Mouse (Mus musculus) liver, embryonic 16.5 days (tissue): ENCODE data around the gene Rab7b. TPM values are rescaled to one million over a fixed set of nuclear protein-coding genes. Genes with fewer than 3 reads are reported as not detected.

Source experiments
- ATAC-seq: fragments of 200-750 bp; cut with Nextera tagmentation; 2 replicates; pipeline ENCODE4 v1.8.0; 2017; ENCODE audit warnings: low read depth, mild to moderate bottlenecking, moderate number of reproducible peaks, moderate library complexity
- H3K27ac ChIP-seq: fragments of 300-500 bp; sonication (generic); 2 replicates; pipeline ENCODE4 v1.5.1; 2014; ENCODE audit warnings: mild to moderate bottlenecking, low read length
- H3K27me3 ChIP-seq: fragments of 300-500 bp; sonication (generic); 2 replicates; pipeline ENCODE4 v1.6.1; 2014; ENCODE audit warnings: low read depth, low read length, mixed read lengths; ENCODE audit not compliant: control insufficient read depth, insufficient read depth
- H3K36me3 ChIP-seq: fragments of 300-500 bp; sonication (generic); 2 replicates; pipeline ENCODE4 v1.6.1; 2014; ENCODE audit warnings: mild to moderate bottlenecking; ENCODE audit not compliant: control insufficient read depth, insufficient read depth
- H3K4me1 ChIP-seq: fragments of 300-500 bp; sonication (generic); 2 replicates; pipeline ENCODE4 v1.6.1; 2014; ENCODE audit warnings: low read depth, low read length, mixed read lengths; ENCODE audit not compliant: control insufficient read depth
- H3K4me2 ChIP-seq: fragments of 300-500 bp; sonication (generic); 2 replicates; pipeline ENCODE4 v1.6.1; 2014; ENCODE audit warnings: low read depth, low read length, mixed read lengths
- H3K4me3 ChIP-seq: fragments of 300-500 bp; sonication (generic); 2 replicates; pipeline ENCODE4 v1.5.1; 2014; ENCODE audit warnings: low read depth, mild to moderate bottlenecking, low read length
- H3K9ac ChIP-seq: fragments of 300-500 bp; sonication (generic); 2 replicates; pipeline ENCODE4 v1.6.1; 2014; ENCODE audit warnings: low read depth, low read length
- H3K9me3 ChIP-seq: fragments of 300-500 bp; sonication (generic); replicated peaks from 2 replicates; pipeline ENCODE4 v1.6.1; 2016; ENCODE audit warnings: low read length; ENCODE audit not compliant: control insufficient read depth
- WGBS: fragments of 180-500 bp; shearing (Covaris S2); extraction: QIAGEN DNeasy Blood & Tissue Kit; methylation state at CpG from one replicate; pipeline ENCODE4 v1.1.7; 2014; ENCODE audit not compliant: insufficient replicate concordance; 5-methylcytosine and 5-hydroxymethylcytosine counted together
- polyA plus RNA-seq: library from polyadenylated mRNA; unstranded; fragments of >200 nt; fragmentation: Nextera tagmentation; extraction: Ambion mirVana; gene quantifications from 2 replicates; pipeline ENCODE4 v1.2.1, GENCODE M21; 2015

Gene Rab7b
- polyA plus RNA-seq, 1 experiment from 2014 or later, result 1.3 TPM

DNA sequence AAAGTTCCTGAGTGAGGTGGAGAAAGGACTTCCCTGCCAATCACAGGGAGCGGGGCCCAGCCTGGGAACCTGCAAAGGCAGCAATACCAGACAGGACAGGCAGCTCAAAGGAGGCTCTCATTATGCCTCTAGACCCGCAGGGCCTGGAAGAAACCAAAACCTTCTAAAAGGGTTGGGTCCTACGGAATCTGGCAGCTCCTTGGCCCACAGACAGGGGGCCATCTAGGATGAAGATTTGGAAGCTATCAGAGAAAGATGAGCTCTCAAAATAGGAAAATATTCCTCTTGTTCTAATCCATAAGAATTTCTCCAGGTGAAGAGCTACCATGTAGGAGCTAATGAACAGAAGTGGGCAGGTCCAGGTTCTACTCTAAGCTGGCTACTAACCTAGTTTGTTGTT lies 521 bp downstream of the Rab7b start:
- no peak overlapping the region for H3K9ac ChIP-seq
- no peaks in the 10 kb centered on the region; the same call in 1 of the 2 replicates for H3K4me1 ChIP-seq
- no peak for ATAC-seq
- H3K4me2 ChIP-seq, result no peak overlapping the region
- no peak overlapping the region for H3K27ac ChIP-seq
- WGBS, result 66% methylated on average over 3 of the region's 3 CpGs
- H3K4me3 ChIP-seq, result no peak overlapping the region
- H3K9me3 ChIP-seq, result no peaks in the 10 kb centered on the region
- H3K36me3 ChIP-seq, result no peaks in the 10 kb centered on the region
- no peaks in the 10 kb centered on the region for H3K27me3 ChIP-seq

DNA sequence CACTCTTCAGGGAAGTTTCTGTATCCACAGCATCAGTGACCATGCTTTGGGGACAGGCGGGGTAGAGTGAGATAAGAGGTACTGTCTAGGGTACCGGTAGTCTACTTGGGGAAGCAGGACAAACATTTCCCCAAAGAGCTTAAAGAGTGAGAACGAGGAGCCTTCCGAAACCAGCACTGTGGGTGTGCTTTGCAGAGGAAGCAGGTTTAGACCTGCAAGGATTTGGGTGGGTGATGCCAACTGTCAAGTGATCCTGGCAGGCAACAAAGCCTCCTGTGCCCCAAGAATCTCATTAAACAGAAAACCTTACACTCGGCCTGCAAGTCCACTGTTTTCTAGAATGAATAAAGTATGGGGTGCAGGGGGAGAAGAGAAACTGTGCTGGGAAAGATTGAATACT lies 1.4 kb downstream of the Rab7b start:
- H3K36me3 ChIP-seq, result no peaks in the 10 kb centered on the region
- H3K4me2 ChIP-seq, result no peak overlapping the region
- H3K4me3 ChIP-seq, result no peak overlapping the region
- H3K9ac ChIP-seq, result no peak overlapping the region
- no peaks in the 10 kb centered on the region; the same call in 1 of the 2 replicates for H3K4me1 ChIP-seq
- no peak for ATAC-seq
- 60% methylated on average over 5 of the region's 5 CpGs for WGBS
- no peaks in the 10 kb centered on the region for H3K9me3 ChIP-seq
- H3K27ac ChIP-seq, result no peak overlapping the region
- H3K27me3 ChIP-seq, result no peaks in the 10 kb centered on the region

DNA sequence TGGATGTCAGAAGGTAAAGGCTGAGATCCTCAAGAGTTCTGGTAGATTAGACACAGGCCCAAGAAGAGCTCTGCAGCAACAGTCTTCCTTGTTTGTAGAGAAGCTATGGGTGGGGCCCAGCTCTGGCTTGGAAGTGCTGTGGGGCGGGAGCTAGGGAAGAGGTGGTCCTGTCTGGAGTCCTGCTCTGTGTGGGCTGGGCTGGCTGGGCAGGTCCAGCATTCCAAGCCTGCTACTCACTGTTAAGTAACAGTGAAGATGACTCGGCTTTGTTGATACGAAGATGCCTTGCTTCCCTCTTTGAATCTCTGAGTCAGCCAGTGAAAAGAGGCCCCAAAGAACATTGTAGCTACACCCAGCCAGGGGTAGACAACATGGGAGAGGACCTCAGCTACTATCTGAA lies 1.9 kb downstream of the Rab7b start:
- 33% methylated on average over 3 of the region's 3 CpGs for WGBS
- H3K9ac ChIP-seq, result no peak overlapping the region

DNA sequence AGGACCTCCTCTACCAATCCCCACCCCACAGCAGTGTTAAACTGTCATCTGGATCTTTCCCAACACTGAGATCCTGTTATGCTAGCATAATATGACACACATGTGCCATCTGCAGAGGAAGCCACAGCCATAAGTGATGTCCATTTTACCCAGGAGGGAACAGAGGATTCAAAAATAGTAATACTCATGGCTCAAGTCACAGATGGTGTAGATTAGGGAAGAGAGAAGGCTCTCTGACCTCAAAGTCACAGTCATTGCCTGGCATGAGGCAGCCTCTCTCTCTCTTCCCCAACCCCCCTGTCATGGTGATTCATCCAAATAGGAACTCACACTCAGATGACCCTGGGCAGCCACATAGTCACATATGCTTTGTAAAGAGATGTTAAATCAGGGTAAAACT lies 2.9 kb downstream of the Rab7b start:
- Histone ChIP-seq H3K27me3 (no peaks in the 10 kb centered on the region), H3K9ac (no peak overlapping the region), H3K27ac (no peak overlapping the region), H3K9me3 (no peaks in the 10 kb centered on the region), H3K4me1 (no peaks in the 10 kb centered on the region; the same call in 1 of the 2 replicates), H3K36me3 (no peaks in the 10 kb centered on the region), H3K4me2 (no peak overlapping the region), H3K4me3 (no peak overlapping the region)
- ATAC-seq, result 0 out of 2 replicates have a peak, but pooled peaks have one; percentile 11

More for the DNA sequence above, 1.9 kb downstream of the Rab7b start:
- Histone ChIP-seq H3K9me3 (no peaks in the 10 kb centered on the region), H3K4me3 (no peak overlapping the region), H3K36me3 (no peaks in the 10 kb centered on the region), H3K4me2 (no peak overlapping the region), H3K4me1 (no peaks in the 10 kb centered on the region; the same call in 1 of the 2 replicates), H3K27ac (no peak overlapping the region), H3K27me3 (no peaks in the 10 kb centered on the region)
- no peak for ATAC-seq

DNA sequence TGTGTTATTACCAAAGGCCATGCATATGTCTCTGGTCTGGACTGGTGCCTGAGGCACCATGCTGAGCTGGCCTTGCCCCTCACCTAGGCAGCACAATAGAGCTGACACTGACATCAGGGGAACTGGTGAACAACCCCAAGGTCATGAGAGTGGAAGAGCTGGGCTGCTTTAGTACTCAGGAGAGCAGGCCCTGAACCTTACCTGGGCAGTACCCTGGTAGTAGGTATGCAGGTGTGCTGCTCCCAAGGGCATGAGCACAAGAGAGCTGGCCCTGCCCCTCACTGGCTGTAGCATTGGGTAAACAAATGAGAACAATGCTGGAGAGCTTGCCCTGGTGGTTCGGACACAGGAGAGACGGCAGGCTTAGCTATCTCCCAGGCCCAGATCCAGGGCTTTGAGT lies 6.8 kb downstream of the Rab7b start:
- Histone ChIP-seq H3K27ac (no peak overlapping the region), H3K4me3 (no peak overlapping the region), H3K9ac (no peak overlapping the region), H3K4me1 (no peaks in the 10 kb centered on the region), H3K9me3 (no peaks in the 10 kb centered on the region), H3K27me3 (no peaks in the 10 kb centered on the region), H3K36me3 (no peaks in the 10 kb centered on the region), H3K4me2 (no peak overlapping the region)
- no peak for ATAC-seq
- WGBS, result 71% methylated on average over 2 of the region's 2 CpGs

DNA sequence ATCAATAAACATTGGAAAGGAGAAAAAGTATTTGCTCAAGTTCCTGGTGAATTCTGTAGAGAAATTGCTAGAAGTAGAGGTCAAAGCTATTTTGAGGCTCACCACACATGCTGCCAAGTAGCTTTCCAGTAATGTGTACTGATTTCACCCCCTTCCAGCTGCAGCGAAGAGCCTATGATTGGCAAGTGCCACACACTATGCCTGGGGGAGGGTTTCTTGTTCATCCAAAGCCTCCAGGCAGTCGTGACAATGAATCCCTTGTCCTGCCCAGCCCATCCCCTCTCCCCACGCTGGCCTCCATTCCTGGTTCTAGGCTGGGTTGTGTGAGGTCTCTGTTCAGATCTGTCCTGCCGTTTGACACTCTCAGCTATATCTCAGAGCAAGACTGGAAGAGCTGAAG lies 7.8 kb downstream of the Rab7b start:
- 44% methylated on average over 4 of the region's 4 CpGs for WGBS
- no peak overlapping the region for H3K4me3 ChIP-seq
- H3K36me3 ChIP-seq, result no peaks in the 10 kb centered on the region
- H3K9me3 ChIP-seq, result no peaks in the 10 kb centered on the region
- H3K9ac ChIP-seq, result no peak overlapping the region
- H3K27me3 ChIP-seq, result no peaks in the 10 kb centered on the region
- no peaks in the 10 kb centered on the region for H3K4me1 ChIP-seq
- no peak overlapping the region for H3K27ac ChIP-seq
- ATAC-seq, result no peak
- no peak overlapping the region for H3K4me2 ChIP-seq

DNA sequence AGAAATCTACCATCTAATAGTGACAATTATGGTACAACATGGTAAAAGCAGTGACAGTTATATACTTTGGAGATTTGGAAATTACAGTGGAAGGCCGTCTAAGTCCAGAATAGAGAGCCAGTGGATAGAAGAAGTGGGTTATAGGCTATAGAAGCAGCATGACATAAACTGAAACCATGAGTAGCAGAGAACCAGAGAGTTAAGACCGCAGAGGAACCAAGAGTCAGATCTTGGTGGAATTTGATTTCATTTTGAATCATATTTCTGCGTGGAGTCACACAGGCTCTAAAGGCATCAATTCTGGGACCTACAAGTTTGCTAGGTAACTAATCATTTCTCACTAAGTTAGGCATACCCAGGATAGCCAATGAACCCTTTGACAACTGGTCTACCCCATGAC lies 10.3 kb downstream of the Rab7b start:
- Histone ChIP-seq H3K9me3 (no peaks in the 10 kb centered on the region), H3K9ac (no peak overlapping the region), H3K36me3 (no peaks in the 10 kb centered on the region), H3K4me1 (no peaks in the 10 kb centered on the region), H3K4me2 (no peak overlapping the region), H3K27me3 (no peaks in the 10 kb centered on the region), H3K27ac (no peak overlapping the region), H3K4me3 (no peak overlapping the region)
- ATAC-seq, result no peak
- WGBS, result 55% methylated on average over 3 of the region's 3 CpGs

DNA sequence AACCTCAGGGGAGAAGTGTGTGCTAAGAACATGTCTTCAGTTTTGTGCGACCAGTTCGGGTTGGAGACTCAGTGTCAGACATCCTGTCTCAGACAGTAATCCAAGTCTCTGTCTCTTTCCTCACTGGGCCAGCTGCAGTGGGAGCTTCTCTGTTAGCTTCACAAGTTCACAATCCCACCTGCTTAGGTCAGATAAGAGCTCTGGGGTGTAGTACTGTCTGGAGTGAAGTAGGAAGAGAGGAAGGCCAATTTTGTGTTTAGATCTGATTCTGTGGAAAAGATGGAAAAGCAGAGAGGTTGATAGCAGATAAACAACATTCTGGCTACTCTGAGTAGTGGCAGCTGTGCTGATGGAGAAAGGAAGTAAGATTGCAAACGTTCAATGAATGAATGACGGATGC lies 11.1 kb downstream of the Rab7b start:
- Histone ChIP-seq H3K4me1 (no peaks in the 10 kb centered on the region), H3K9me3 (no peaks in the 10 kb centered on the region), H3K4me3 (no peak overlapping the region), H3K27me3 (no peaks in the 10 kb centered on the region), H3K27ac (no peak overlapping the region), H3K4me2 (no peak overlapping the region), H3K9ac (no peak overlapping the region), H3K36me3 (no peaks in the 10 kb centered on the region)
- ATAC-seq, result no peak
- 30% methylated on average over 4 of the region's 4 CpGs for WGBS

DNA sequence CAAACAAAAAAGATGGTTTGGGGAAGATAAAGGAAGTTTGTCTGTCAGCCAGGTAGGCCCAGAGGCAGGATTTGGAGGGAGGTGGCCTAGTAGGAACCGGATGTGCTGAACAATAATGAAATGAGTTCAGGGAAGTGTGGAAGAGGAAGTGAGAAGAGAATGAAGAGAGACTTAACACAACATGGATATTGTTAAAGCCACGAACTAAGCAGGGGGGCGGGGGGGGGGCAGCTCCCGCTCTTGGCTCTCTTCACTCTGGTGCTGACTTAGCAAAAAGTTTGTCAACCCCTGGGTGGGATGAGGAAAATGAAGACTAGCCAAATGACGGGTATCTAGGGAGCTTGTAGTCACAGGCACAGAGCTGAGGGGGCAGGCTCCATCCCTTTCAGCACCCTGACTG lies 12.0 kb downstream of the Rab7b start:
- Histone ChIP-seq H3K4me1 (no peaks in the 10 kb centered on the region), H3K36me3 (no peaks in the 10 kb centered on the region), H3K9ac (no peak overlapping the region), H3K9me3 (no peaks in the 10 kb centered on the region), H3K27ac (no peak overlapping the region), H3K27me3 (no peaks in the 10 kb centered on the region), H3K4me2 (no peak overlapping the region), H3K4me3 (no peak overlapping the region)
- WGBS, result 33% methylated on average over 5 of the region's 5 CpGs
- ATAC-seq, result no peak

DNA sequence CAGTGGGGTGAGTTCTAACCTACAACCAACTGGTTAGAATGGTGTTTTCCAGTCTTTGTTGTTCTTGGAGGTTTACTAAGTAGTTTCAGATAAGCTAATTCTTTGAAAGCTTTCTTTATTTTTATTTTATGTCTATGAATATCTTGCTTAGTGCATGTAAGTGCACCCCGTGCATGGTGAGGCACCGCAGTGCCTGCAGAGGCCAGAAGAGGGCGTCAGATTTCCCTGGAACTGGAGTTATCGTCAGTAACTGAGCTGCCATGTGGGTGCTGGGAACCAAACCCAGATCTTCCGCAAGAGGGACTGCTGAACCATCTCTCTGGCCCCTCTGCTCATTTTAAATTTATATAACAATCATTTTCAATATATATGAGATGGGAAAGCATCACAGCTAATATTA lies 12.9 kb downstream of the Rab7b start:
- ATAC-seq, result no peak
- no peaks in the 10 kb centered on the region for H3K9me3 ChIP-seq
- no peak overlapping the region for H3K4me3 ChIP-seq
- WGBS, result 70% methylated on average over 5 of the region's 5 CpGs
- no peak overlapping the region for H3K4me2 ChIP-seq
- no peaks in the 10 kb centered on the region for H3K4me1 ChIP-seq
- H3K27me3 ChIP-seq, result no peaks in the 10 kb centered on the region
- H3K9ac ChIP-seq, result no peak overlapping the region
- no peak overlapping the region for H3K27ac ChIP-seq
- H3K36me3 ChIP-seq, result no peaks in the 10 kb centered on the region
